Mouse (Mus musculus) CD8-positive naive resting alpha-beta T cell, adult 2 months (primary cell): ENCODE results near the gene Hcfc1r1.

ENCODE experiments used
- DNase-seq, 2 experiments: peaks; one replicate each; pipeline ENCODE4 v3.0.0; 2022; ENCODE audit warnings: low read depth in 2 of 2, low spot score in 2 of 2

Hcfc1r1 gene

DNA sequence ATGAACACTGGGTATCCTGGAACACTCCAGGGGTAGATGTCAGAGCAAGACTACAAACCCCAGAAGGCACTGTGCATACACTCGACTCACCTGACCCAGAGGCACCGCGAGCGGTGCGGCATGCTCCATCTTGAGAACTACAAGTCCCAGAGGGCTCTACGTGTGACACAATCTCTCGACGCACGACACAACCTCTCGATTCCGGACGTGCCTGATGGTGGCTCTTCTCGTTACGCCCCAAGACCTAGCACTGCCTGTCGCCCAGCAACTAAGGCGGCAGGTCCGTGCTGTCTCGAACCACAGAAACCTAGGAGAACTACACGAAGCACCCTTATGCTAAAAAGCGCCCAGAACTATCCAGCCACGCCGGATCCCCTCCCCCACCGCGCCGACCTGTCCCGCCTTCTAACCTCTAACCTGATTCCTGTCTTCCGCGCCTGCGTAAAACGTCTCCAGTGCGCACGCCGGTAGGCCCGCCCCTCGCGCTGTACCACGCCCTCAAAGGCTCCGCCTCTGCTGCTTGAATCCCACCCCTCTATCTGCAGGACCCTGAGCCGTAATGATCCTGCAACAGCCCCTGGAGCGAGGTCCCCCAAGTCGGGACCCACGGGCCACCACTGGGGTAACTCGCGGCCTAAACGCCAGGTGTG is at the start of gene Hcfc1r1, which contains the start of gene Thoc6:
Gene Hcfc1r1 (plus strand): TSS at position 173 of the 650 bp plus-strand sequence.
Gene Thoc6 (minus strand): TSS at position 459 of the 650 bp plus-strand sequence.
- DNase-seq: peak; percentile 79 to 89

DNA sequence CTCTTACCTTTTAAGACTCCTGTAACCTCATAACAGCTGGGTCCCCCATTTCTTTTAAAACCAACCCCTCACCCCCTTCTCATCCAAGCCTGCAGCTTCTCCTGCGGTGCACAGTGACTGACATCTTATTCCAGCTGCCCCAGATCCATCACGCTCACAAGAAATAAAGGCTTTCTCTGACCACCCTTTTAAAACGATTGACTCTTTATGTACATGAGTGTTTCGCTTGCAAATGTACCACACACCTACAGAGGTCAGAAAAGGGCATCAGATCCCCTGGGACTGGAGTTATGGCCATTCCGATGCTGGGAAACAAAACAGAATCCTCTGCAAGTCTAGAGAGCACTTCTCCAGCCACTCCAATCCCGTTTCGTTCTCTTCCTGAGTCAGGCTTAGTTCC is 45.6 kb upstream of the Hcfc1r1 start:
- no peak for DNase-seq

DNA sequence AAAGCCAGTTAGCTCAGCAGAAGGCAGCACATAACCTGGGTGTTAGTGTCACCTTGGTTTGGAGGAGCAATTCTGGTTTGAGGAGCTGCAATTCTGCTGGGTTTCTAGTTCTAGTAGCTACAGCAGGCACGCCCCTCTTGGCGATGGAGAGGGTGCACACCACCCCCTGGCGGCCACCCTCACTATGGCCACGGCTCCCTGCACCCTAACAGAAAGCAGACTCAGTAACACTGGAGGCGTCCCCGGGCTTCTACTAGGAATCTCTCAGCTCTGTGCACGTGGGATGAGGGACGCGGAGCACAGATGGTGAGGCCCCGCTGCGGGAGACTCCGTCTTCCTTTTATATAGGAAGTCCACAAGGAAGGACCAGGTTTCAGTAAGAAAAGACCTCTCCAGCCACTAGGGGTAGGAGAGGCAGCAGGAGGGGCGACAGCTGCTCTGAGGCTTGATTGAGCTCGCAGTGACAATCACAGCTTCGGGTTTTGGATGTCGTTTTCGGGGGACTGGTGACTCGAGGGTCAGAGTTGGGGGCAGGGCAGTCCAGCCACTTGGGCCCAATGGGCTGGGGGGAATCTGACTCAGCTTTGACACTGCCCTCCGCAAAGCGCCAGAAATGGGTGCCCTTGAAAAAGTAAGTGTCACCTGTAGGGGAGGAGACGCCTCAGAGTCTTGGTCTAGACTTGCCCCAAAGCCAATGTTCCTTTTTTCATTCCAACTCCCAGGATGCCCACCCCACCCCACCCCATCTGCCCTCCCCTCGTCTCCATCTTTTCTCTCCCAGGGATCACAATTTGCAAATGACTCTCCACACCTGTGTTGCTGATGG is 43.0 kb upstream of the Hcfc1r1 start:
- peak; percentile 85 to 94 for DNase-seq

DNA sequence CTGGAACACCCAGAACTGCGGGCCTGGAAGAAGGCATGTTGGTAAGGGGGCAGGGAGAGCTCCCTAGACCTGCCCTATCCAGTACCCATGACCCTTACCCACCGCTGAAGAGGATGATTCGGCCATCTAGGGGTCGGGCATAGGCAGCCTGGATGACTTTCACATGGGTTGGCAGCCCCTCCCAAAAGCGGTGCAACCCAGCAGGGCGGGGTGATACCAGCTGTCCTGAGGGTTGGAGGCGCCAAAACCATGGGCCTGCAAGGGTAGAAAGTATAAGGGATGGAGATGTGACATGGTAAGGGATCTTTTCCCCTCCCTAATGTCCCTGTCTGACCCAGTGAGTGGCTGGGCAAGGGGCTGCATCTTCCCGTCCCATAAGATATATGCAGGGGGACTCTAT is 42.2 kb upstream of the Hcfc1r1 start:
- no peak for DNase-seq

DNA sequence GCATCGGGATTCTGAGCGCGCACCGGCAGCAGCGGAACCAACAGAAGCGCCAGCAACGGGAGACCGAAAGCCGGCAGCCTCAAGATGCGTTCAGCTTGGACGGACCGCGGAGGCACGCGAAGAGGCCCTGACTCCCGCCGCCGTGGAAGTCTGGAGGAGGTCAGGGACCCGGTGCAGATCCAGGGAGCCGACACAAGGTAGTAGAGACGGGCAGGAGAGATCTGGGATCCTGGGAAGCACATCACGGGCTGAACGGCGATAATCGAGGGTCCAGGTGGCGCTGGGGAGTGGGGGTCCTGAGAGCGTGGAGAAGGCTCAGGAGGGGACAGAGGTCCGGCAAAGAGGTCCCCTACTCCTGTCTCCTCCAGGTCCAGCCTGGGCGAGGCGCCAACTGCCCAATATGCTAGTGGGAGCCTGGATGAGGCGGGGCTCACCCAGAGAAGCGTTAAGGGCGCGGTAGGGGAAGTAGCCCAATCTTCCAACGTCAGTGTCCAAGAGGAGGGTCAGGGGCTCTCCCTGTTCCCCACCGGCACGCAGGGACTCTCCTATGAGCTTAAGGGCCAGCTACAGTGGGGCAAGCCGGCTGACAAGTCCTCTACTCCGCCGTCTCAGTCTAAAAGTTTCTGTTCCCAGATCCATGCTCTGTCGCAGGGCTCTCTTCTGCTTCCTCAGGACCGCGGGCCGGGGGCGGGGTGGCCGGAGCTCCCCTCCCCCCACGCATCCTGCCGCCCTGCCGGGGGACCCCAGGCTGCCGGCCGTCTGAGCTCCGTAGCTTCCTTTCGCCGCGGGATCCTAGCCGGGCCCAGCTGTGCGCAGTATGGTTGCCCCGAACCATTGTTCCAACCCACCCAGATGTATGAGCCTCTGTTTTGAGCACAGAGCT is 28.5 kb upstream of the Hcfc1r1 start, which contains the start of gene Mmp25:
Gene Mmp25 (minus strand): TSS at position 665 of the 883 bp plus-strand sequence.
- DNase-seq: no peak

DNA sequence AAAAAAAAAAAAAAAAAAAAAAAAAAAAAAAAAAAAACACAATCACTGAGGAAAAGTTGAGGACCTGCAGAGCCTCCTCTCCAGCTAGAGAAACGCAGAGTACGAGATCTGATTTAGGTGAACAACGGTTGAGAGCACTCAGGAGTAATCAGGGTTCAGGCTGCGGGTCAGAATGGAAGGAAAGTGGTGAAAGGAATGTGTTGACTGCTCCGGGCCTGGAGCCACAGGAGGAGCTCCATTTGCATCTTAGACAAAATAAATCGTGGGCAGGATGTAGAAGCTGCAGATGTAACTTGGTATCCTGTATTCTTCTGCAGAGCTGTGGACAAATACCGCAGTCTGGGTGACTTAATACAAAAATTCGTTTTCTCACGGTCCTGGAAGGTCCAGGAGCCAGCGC is 27.5 kb upstream of the Hcfc1r1 start:
- no peak for DNase-seq

DNA sequence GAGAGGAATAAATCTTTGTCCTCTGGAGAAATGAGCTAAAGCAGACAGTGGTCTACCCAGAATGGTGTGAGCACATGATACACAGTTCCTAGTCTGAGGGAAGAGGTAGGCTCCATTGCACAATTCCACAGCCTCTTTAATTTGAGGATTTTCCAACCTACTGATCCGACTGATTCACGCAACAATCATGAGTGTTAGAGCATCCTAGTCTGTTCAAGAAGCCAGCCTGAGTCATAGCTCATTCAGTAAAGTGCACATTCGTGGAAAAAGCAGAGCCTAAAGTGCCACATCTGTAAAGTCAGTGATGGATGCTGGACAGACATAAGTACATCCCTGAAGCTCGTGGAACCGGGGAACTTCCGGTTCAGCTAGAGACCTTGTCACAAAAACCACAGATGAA is 22.0 kb upstream of the Hcfc1r1 start:
- DNase-seq: no peak

DNA sequence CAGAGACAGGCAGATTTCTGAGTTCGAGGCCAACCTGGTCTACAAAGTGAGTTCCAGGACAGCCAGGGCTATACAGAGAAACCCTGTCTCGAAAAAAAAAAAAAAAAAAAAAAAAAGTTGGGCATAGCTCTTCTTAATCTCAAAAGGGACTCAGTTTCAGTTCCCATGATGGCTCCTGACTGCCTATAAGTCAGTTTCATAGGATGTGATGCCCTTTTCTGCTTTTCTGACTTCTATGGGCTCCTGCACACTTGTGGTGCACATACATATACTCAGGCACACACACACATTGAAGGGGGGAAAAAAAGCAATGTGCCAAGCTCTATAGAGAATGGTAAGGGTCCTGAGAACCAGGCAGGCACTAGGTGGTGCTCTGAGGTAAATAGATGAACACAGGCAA is 20.1 kb upstream of the Hcfc1r1 start:
- DNase-seq: no peak

DNA sequence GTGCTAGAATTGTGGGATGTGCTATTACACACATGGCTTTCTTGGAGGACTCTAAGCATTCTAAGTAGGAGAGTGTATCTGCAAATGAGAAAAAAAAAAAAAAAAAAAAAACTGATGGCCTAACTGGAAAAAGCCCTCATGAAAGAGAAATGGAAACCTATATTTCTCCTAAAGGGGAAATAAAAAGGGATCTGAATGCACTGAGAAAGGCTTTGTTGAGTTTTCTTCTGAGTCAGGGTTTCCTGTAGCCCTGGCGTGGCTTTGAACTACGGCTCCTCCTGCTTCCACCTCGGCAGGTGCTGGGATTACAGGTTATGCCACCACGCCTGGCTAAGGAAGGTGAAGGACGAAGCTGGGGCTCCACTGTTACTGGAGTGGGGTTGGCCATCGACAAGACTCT is 19.4 kb upstream of the Hcfc1r1 start:
- DNase-seq: no peak

DNA sequence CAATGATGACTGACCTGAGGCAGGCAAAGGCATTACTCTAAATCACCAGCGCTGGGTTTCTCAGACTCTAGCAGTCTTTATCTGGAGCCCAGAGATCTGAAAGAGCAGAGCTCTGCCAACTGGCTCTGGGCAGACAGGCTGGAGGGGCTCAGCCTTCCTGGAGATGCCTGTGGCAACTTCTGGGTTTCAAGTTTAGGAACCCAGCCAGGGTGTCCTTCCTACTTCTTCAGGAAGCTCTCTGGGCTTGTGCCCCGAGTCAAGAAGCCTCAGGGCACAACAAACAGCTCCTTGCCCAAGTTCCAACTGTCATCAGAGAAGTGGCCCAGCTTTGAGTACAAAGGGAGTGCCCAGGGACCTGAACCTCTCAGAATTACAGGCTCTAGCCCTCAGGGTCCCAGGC is 19.0 kb upstream of the Hcfc1r1 start:
- no peak for DNase-seq

DNA sequence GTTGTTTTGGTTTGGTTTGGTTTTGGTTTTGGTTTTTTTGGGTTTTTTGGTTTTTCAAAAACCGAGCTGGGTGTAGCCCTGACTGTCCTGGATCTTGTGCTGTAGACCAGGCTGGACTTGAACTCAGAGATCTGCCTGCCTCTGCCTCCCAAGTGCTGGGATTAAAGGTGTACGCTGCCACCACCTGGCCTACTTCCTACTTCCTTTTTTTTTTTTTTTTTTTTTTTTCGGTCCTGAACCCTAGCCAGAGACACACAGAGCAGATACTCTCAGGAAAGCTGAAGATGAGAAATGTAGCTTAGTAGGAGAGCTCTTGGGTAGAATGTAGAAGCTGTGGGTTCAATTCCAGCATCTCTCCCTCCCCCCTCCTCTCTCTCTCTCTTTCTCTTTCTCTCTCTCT is 14.9 kb upstream of the Hcfc1r1 start:
- no peak for DNase-seq

DNA sequence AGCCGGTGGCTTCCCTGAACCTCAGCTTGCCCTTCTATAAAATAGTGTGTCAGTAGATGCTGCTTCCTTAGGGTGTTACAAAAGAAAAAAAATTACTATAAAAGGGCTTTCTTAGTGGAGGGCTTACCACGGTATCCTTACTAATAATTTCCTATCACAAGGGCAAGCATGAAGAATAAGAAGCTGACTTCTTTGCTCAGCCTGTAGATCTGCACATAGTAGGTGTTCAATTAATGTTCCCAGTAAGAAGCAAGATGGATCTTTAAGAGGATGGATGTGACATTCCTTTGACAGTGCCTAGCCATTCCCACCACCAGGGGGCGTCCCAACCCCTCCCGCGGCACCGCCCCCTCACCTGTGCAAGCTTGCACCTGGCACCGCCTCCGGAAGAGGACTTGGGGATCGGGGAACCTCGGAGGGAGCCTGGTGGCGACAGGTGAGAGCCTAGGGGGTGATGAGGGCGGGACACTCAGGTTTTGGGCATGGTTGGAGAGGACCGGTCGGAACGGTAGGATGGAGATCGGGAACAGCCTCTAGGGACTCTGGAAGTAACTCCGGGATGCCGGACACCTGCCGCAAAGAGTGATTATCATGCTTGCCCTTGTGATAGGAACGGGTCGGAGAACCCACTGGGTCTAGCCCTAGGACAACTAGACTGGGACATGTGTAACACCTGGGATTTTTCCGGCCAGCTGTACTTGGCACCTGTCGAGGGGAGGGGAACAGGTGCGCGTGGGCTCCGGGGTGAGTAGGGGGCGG is 13.1 kb upstream of the Hcfc1r1 start, which contains the start of gene Bicdl2:
Gene Bicdl2 (plus strand): TSS at position 390 of the 759 bp plus-strand sequence.
- peak; percentile 44 to 56 for DNase-seq

DNA sequence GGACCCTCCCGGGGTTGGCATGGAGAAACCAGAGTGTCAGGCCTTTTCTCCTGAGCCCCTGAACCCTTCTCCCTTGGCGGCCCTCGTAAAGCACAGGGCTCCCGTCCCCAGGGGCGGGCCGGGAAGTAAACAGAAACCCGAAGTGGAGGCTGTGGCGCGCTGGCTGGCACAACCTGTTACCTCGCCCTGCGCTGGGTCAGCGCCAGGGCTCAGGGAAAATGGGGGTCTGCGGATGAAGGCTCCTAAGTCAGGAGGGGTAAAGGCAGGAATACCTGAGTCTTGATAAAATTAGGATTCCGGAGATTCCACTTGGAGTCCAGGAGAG is 12.6 kb upstream of the Hcfc1r1 start:
- no peak for DNase-seq

DNA sequence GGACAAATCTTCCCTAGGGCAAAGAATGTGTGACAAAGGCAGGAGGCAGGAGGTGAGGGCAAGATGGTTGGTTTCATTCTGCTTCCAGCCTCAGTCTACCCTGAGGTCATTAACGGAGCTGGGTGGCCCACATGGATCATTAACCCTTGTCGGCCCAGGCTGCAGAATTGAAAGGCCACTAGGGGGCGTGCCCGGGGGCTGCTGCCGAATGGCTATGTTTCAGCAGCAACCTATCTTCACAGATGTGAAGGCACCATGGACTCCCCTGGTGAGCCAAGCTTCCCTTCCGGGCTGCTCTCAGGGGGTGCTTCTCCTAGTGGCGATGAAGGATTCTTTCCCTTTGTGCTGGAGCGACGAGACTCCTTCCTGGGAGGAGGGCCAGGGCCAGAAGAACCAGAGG is 11.9 kb upstream of the Hcfc1r1 start:
- no peak for DNase-seq

DNA sequence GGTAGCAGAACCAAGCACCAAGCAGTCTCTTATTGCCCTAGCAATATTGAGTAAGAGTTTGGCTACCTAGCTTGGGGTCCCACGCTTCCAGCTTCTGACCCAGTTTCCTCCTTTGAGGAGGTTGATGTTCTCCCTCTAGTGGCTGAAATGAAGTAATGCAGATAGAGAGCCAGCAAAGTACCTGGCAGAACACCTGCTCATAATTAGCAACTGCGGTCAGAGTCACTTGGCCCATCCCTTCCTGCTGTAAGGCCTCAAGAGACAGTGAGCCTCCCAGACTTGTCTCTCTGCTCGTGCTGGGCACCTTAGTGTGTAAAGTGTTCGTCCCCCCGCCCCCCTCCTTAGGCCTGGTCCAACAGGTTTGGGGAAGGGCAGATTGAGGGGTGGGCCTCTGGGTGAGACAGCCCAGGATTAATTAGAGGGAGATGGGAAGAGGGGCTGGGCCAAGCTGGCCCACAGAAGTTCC is 8.8 kb upstream of the Hcfc1r1 start:
- DNase-seq: peak in 1 of 2 experiments; percentile 47

DNA sequence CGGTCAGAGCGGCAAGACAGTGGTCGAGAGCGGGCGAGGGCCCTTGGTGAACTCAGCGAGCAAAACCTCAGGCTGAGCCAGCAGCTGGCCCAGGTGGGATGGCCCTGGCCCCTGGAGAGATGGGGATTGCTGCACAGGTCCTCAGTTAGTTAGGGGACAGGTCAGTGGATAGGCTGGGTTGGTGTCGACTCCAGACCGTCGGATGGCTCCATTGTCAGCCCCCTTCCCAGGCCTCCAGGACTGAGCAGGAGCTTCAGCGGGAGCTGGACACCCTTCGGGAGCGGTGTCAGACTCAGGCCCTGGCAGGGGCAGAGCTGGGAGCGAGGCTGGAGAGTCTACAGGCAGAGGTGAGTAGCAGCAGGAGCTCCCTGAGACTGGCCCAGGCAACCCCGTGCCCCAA is 7.9 kb upstream of the Hcfc1r1 start:
- DNase-seq: no peak

DNA sequence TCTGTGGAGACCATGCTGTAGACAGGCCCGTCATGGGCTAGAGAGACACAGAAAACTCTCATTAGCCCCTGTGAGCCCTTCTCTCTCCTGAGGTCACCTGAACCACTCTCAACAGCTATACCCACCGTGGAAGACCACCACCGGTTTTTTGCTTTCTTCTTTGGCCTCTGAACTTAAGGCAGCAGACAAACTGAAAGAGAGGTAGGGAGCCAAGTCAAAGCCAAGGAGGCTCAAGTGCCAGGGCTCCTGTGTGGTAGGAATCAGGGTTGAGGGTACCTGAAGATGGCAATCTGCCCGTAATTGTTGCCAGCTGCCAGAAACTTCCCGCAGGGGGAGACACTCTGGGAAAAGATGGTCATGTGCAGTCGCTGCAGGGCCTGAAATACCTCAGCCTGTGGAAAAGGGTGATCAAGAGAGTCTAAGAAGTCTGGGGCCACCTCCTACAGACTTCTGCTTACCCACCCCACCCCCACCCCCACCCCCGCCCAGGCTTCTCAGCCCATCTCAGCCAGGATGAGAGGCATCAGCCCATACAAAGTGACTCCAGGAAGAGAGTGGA is 2.8 kb upstream of the Hcfc1r1 start:
- DNase-seq: no peak

DNA sequence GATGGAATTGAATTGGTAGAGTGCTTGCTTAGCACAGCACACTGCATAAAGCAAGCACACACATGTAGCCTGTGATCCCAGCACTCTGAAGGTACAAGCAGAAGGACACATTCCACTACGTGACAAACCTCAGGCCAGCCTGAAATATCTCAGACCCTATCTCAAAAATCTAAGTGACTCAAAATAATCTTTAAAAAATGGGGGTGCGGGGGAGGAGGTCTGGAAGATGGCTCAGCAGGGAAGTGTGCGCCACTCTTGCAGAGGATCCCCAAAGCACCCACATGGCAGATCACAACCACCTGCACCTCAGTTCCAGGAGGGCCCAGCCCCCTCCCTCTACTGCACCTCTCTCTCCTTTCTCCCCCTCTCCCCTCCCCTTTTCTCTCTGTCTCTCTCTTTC is 1.9 kb upstream of the Hcfc1r1 start:
- DNase-seq: no peak

DNA sequence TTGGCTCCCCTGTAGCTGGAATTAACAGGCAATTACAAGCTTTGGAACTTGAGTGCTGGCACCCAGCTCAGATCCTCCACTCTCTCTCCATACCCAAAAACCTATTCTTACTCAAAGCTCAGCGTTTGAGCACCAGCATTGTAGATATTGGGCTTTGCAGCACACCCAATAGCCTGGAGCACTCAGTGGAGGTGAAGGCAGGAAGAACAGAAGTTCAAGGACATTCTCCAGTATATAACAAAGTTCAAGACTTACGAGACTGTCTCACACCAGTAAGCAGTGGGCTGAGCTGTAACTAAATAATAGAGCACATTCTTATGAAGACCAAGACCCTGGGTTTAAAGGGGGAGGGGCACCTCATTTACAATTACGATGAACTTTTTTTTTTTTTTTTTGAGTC is 635 bp upstream of the Hcfc1r1 start:
- DNase-seq: no peak

DNA sequence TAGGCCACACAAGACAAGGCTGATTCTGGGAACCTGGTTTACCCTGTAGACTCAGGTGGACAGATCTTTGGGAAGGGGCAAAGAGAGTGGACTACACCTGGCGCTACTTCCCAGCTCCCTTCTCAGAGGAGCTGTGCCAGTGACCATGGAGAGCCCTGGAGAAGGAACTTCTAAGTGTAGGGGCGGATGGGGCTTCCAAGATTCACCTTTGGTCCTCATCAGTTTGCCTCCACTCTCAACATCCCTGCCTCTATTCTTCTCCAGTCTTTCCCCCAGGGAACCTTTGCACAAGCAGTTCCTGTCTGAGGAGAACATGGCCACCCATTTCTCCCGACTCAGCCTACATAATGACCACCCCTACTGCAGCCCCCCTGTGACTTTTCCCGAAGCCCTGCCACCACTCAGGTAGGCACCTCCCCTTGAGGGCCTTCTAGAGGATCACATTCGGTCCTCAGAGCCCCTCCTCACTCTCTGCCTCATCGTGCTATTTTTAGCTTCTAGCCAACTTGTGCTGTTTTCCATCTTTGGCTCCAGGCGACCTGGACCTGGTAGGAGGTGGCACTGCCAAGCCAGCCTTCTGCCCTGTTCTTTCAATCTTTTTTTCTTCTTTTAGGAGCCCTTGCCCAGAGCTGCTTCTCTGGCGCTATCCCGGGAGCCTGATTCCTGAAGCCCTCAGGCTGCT is 1.0 kb downstream of the Hcfc1r1 start:
- no peak for DNase-seq
